In genomic region chr11:108840195-108840594, GRCm38 (mm10) we compare ENCODE assay signal across 16 mouse cellular contexts.
"Had no signal": no experiment of that assay in that cellular context is flagged by ENCODE, and none has a peak within 500 bp of the region (broad histone marks: within the 10 kb centered on the region; RNA-seq: fewer than 3 reads in every experiment).

No protein-coding gene starts in this region.

- H3K9ac ChIP-seq: neural tube, embryonic 13.5 days; neural tube, embryonic 15.5 days; stomach, embryonic 15.5 days had no signal

- H3K36me3 ChIP-seq: neural tube, embryonic 13.5 days; neural tube, embryonic 15.5 days; stomach, embryonic 15.5 days had no signal

- H3K9me3 ChIP-seq: neural tube, embryonic 13.5 days; neural tube, embryonic 15.5 days; stomach, embryonic 15.5 days had no signal

- DNase-seq: retina, postnatal 1 day; right cerebral cortex, adult 18-20 months; right cerebral cortex, postnatal 14 days; right cerebral cortex, postnatal 25 days; right cerebral cortex, postnatal 4 days; spleen, adult 18-20 months; thymus, adult 18-20 months; thymus, adult 2 months; thymus, postnatal 14 days; thymus, postnatal 25 days; thymus, postnatal 36 days; thymus, postnatal 4 days had no signal

- H3K27me3 ChIP-seq: neural tube, embryonic 13.5 days; neural tube, embryonic 15.5 days; stomach, embryonic 15.5 days had no signal

- H3K4me2 ChIP-seq: neural tube, embryonic 13.5 days; neural tube, embryonic 15.5 days; stomach, embryonic 15.5 days had no signal

- H3K4me1 ChIP-seq: neural tube, embryonic 13.5 days; neural tube, embryonic 15.5 days; stomach, embryonic 15.5 days had no signal

- H3K4me3 ChIP-seq: neural tube, embryonic 13.5 days; neural tube, embryonic 15.5 days; stomach, embryonic 15.5 days had no signal

- H3K27ac ChIP-seq: neural tube, embryonic 13.5 days; neural tube, embryonic 15.5 days; stomach, embryonic 15.5 days; stomach, postnatal 0 days had no signal
